Mouse (Mus musculus): ENCODE results near the gene Ptges2.
"Not testable (repeated sequence)": the region's sequence is repeated elsewhere in the genome, so short reads cannot be mapped to it uniquely, and the experiment has no call there.

Ptges2 gene

GRCm38 (mm10) chr2:32395484-32395945, at the start of gene Ptges2:
Gene Ptges2 (plus strand): TSS chr2:32395896.
- peak; percentile 87 for DNase-seq (ENCODE audit: low spot score)

- no peak for DNase-seq (ENCODE audit: low spot score)
Measured at GRCm38 (mm10) chr2:32347019-32347418, 48.7 kb upstream of the Ptges2 start.

GRCm38 (mm10) chr2:32348311-32348710, 47.4 kb upstream of the Ptges2 start:
- DNase-seq (ENCODE audit: low spot score), result no peak

- no peak for DNase-seq (ENCODE audit: low spot score)
Measured at GRCm38 (mm10) chr2:32349625-32350255, 46.0 kb upstream of the Ptges2 start.

GRCm38 (mm10) chr2:32350471-32351051, 45.1 kb upstream of the Ptges2 start:
- no peak for DNase-seq (ENCODE audit: low spot score)

- no peak for DNase-seq (ENCODE audit: low spot score)
Measured at GRCm38 (mm10) chr2:32351471-32351961, 44.2 kb upstream of the Ptges2 start.

GRCm38 (mm10) chr2:32352151-32353006, 43.3 kb upstream of the Ptges2 start, which contains the start of gene Ciz1:
Gene Ciz1 (plus strand): TSS chr2:32352327.
- no peak for DNase-seq (ENCODE audit: low spot score)

GRCm38 (mm10) chr2:32353007-32353542, 42.6 kb upstream of the Ptges2 start, which contains the start of gene Dnm1:
Gene Dnm1 (minus strand): TSS chr2:32353338.
- peak; percentile 90 for DNase-seq (ENCODE audit: low spot score)

- no peak for DNase-seq (ENCODE audit: low spot score)
Measured at GRCm38 (mm10) chr2:32353836-32354235, 41.9 kb upstream of the Ptges2 start.

- no peak for DNase-seq (ENCODE audit: low spot score)
Measured at GRCm38 (mm10) chr2:32354336-32354895, 41.3 kb upstream of the Ptges2 start.

GRCm38 (mm10) chr2:32356216-32356615, 39.5 kb upstream of the Ptges2 start:
- no peak for DNase-seq (ENCODE audit: low spot score)

GRCm38 (mm10) chr2:32357710-32358109, 38.0 kb upstream of the Ptges2 start:
- DNase-seq (ENCODE audit: low spot score), result no peak

GRCm38 (mm10) chr2:32358381-32358780, 37.3 kb upstream of the Ptges2 start:
- no peak for DNase-seq (ENCODE audit: low spot score)

GRCm38 (mm10) chr2:32360741-32361140, 35.0 kb upstream of the Ptges2 start:
- DNase-seq (ENCODE audit: low spot score), result peak; percentile 83

GRCm38 (mm10) chr2:32361437-32361836, 34.3 kb upstream of the Ptges2 start:
- DNase-seq (ENCODE audit: low spot score), result peak; percentile 68

GRCm38 (mm10) chr2:32362274-32362673, 33.4 kb upstream of the Ptges2 start:
- not testable (repeated sequence) for DNase-seq (ENCODE audit: low spot score)

- DNase-seq (ENCODE audit: low spot score), result peak; percentile 83
Measured at GRCm38 (mm10) chr2:32362817-32363340, 32.8 kb upstream of the Ptges2 start.

- DNase-seq (ENCODE audit: low spot score), result no peak
Measured at GRCm38 (mm10) chr2:32363376-32364106, 32.2 kb upstream of the Ptges2 start.

GRCm38 (mm10) chr2:32364121-32364520, 31.6 kb upstream of the Ptges2 start:
- no peak for DNase-seq (ENCODE audit: low spot score)

GRCm38 (mm10) chr2:32367315-32367714, 28.4 kb upstream of the Ptges2 start:
- no peak for DNase-seq (ENCODE audit: low spot score)

GRCm38 (mm10) chr2:32374191-32374590, 21.5 kb upstream of the Ptges2 start:
- no peak for DNase-seq (ENCODE audit: low spot score)

Measured in left cerebral cortex, adult 11 months (tissue).